Mouse (Mus musculus) MEL (cell line): ENCODE data around the gene Cdh23.

Experiments used
- CTCF ChIP-seq, 3 experiments: IDR thresholded peaks in 2 of 3; conservative IDR thresholded peaks in 1 of 3; 2 replicates each; pipeline ENCODE4 v1.5.1; 2011 to 2012; ENCODE audit warnings: low read length in 3 of 3, low read depth in 2 of 3, mild to moderate bottlenecking in 2 of 3, improper control_type of control experiment in 1 of 3, inconsistent platforms in 1 of 3, mixed read lengths in 1 of 3, moderate library complexity in 1 of 3; ENCODE audit not compliant: control insufficient read depth in 1 of 3, insufficient read depth in 1 of 3, poor library complexity in 1 of 3, severe bottlenecking in 1 of 3
- ELF1 ChIP-seq: IDR thresholded peaks from 2 replicates; pipeline ENCODE4 v1.6.1; 2014; ENCODE audit warnings: low read depth, mild to moderate bottlenecking, inconsistent platforms, low read length, improper control_type of control experiment, moderate library complexity
- EP300 ChIP-seq, 2 experiments: IDR thresholded peaks; 2 replicates each; pipeline ENCODE4 v1.6.1; 2011; ENCODE audit warnings: improper control_type of control experiment in 2 of 2, low read length in 2 of 2, low read depth in 1 of 2, mild to moderate bottlenecking in 1 of 2
- JUND ChIP-seq: IDR thresholded peaks from 2 replicates; pipeline ENCODE4 v1.6.1; 2011; ENCODE audit warnings: low read depth, mild to moderate bottlenecking, improper control_type of control experiment, low read length
- MAFK ChIP-seq: IDR thresholded peaks from 2 replicates; pipeline ENCODE4 v1.6.1; 2011; ENCODE audit warnings: low read depth, mild to moderate bottlenecking, low read length, improper control_type of control experiment, borderline replicate concordance
- NRF1 ChIP-seq: IDR thresholded peaks from 2 replicates; pipeline ENCODE4 v1.6.1; 2014; ENCODE audit warnings: low read depth, mild to moderate bottlenecking, inconsistent platforms, low read length, improper control_type of control experiment, moderate library complexity; ENCODE audit not compliant: poor library complexity, insufficient read depth, severe bottlenecking
- POLR2A ChIP-seq, 2 experiments: IDR thresholded peaks; 2 replicates each; pipeline ENCODE4 v1.6.1; 2011 to 2012; ENCODE audit warnings: low read length in 2 of 2, mild to moderate bottlenecking in 2 of 2, control low read depth in 1 of 2, improper control_type of control experiment in 1 of 2, low read depth in 1 of 2, moderate library complexity in 1 of 2; ENCODE audit not compliant: control insufficient read depth in 1 of 2, insufficient read depth in 1 of 2, poor library complexity in 1 of 2
- POLR2AphosphoS2 ChIP-seq: IDR thresholded peaks from 2 replicates; pipeline ENCODE4 v1.6.1; 2011; ENCODE audit warnings: low read length, improper control_type of control experiment
- RCOR1 ChIP-seq: IDR thresholded peaks from 2 replicates; pipeline ENCODE4 v1.6.1; 2012; ENCODE audit warnings: low read depth, mild to moderate bottlenecking, inconsistent platforms, low read length, improper control_type of control experiment
- TAL1 ChIP-seq: IDR thresholded peaks from 2 replicates; pipeline ENCODE4 v1.6.1; 2012; ENCODE audit warnings: mild to moderate bottlenecking, inconsistent platforms, low read length, moderate library complexity, mixed read lengths
- ZC3H11A ChIP-seq: IDR thresholded peaks from 2 replicates; pipeline ENCODE4 v1.6.1; 2012; ENCODE audit warnings: low read depth, mild to moderate bottlenecking, inconsistent platforms, low read length, improper control_type of control experiment

- TF ChIP-seq CTCF (IDR thresholded peaks at IDR 0.05 in 2 of 3, conservative IDR thresholded peaks at IDR 0.05 in 1 of 3; ENCODE audit: control insufficient read depth in 1 of 3, insufficient read depth in 1 of 3, low read depth in 2 of 3, low read length in 3 of 3, poor library complexity in 1 of 3, severe bottlenecking in 1 of 3) (no peak), RCOR1 (no peak), JUND (no peak), POLR2A (IDR thresholded peaks at IDR 0.05; ENCODE audit: control insufficient read depth in 1 of 2, insufficient read depth in 1 of 2, low read depth in 1 of 2, low read length in 2 of 2, poor library complexity in 1 of 2) (no peak), ELF1 (no peak), MAFK (no peak), NRF1 (no peak), EP300 (IDR thresholded peaks at IDR 0.05; ENCODE audit: low read depth in 1 of 2, low read length in 2 of 2) (no peak), POLR2AphosphoS2 (no peak), TAL1 (no peak), ZC3H11A (no peak)
Measured at GRCm38 (mm10) chr10:60266842-60267401, 429.4 kb downstream of the Cdh23 start.
